Mouse (Mus musculus) forebrain, postnatal 0 days (tissue): ENCODE data around the gene Mdga1. TPM values are rescaled to one million over a fixed set of nuclear protein-coding genes. Genes with fewer than 3 reads are reported as not detected.
A peak's percentile ranks its signal among the peaks of the same experiment; 100 is the strongest.

Source experiments
- ATAC-seq: fragments of 200-750 bp; cut with Nextera tagmentation; 2 replicates; pipeline ENCODE4 v1.8.0; 2017; ENCODE audit warnings: mild to moderate bottlenecking, moderate library complexity
- DNase-seq: peaks from one replicate; pipeline ENCODE4 v3.0.0-alpha.2; 2015
- H3K27ac ChIP-seq: fragments of 300-500 bp; sonication (generic); 2 replicates; pipeline ENCODE4 v1.5.1; 2014; ENCODE audit warnings: low read depth, mild to moderate bottlenecking, antibody characterized with exemption, low read length, moderate library complexity, mixed read lengths
- H3K27me3 ChIP-seq: fragments of 300-500 bp; sonication (generic); 2 replicates; pipeline ENCODE4 v1.6.1; 2014; ENCODE audit warnings: mild to moderate bottlenecking, low read length, mixed read lengths; ENCODE audit not compliant: insufficient read depth
- H3K36me3 ChIP-seq: fragments of 300-500 bp; sonication (generic); 2 replicates; pipeline ENCODE4 v1.6.1; 2014; ENCODE audit warnings: mild to moderate bottlenecking, moderate library complexity; ENCODE audit not compliant: insufficient read depth
- H3K4me1 ChIP-seq: fragments of 300-500 bp; sonication (generic); 2 replicates; pipeline ENCODE4 v1.6.1; 2014; ENCODE audit warnings: antibody characterized with exemption; ENCODE audit not compliant: insufficient read depth
- H3K4me2 ChIP-seq: fragments of 300-500 bp; sonication (generic); 2 replicates; pipeline ENCODE4 v1.6.1; 2014; ENCODE audit warnings: low read depth, mild to moderate bottlenecking, moderate library complexity
- H3K4me3 ChIP-seq: fragments of 300-500 bp; sonication (generic); 2 replicates; pipeline ENCODE4 v1.5.1; 2014; ENCODE audit warnings: low read depth, low read length, mixed read lengths
- H3K9ac ChIP-seq: fragments of 300-500 bp; sonication (generic); 2 replicates; pipeline ENCODE4 v1.6.1; 2014; ENCODE audit warnings: mild to moderate bottlenecking
- H3K9me3 ChIP-seq: fragments of 300-500 bp; sonication (generic); 2 replicates; pipeline ENCODE4 v1.6.1; 2016; ENCODE audit warnings: low read length
- CTCF ChIP-seq: sonication (generic); IDR thresholded peaks from 2 replicates; pipeline ENCODE4 v1.5.1; 2016; ENCODE audit warnings: antibody characterized with exemption, control low read depth, low read depth
- WGBS: fragments of 180-500 bp; shearing (Covaris S2); extraction: QIAGEN DNeasy Blood & Tissue Kit; methylation state at CpG from one replicate; pipeline ENCODE4 v1.1.7; 2014; 5-methylcytosine and 5-hydroxymethylcytosine counted together
- polyA plus RNA-seq: library from polyadenylated mRNA; unstranded; fragments of >200 nt; fragmentation: Nextera tagmentation; extraction: Ambion mirVana; gene quantifications from 2 replicates; pipeline ENCODE4 v1.2.1, GENCODE M21; 2015
- total RNA-seq: library from RNA; depleted of rRNA; stranded (reverse); fragments of >200 nt; gene quantifications from 2 replicates; pipeline ENCODE4 v1.2.3, GENCODE M21; 2014

The Mdga1 gene
- total and polyA plus RNA-seq, 2 experiments from 2014 or later, result 10.9 to 45.7 TPM

DNA sequence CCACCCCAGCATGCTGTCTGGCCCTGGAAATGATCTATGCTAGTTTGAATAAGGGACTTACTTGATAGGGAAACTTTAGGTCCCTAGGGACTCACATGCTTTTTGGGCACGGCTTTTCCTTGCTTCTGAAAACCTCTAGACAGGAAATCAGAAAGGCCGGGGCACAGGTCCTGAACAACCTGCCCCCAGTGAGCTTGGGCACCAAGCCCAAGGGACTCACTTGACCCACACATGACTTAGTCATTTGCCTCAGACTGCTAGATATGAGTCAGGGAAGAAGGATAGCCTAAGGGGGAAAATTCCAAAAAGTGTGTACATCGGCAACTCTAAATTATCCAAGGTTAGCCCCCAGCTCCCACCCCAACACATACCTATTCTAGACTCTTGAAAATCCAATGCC, 24.1 kb upstream of the Mdga1 start:
- H3K27me3 ChIP-seq, result no peaks in the 10 kb centered on the region
- DNase-seq, result no peak
- H3K4me2 ChIP-seq, result no peak overlapping the region
- 78% methylated on average over 3 of the region's 3 CpGs for WGBS
- H3K4me3 ChIP-seq, result no peak overlapping the region
- H3K36me3 ChIP-seq, result no peaks in the 10 kb centered on the region
- no peak for TF ChIP-seq CTCF
- H3K9me3 ChIP-seq, result no peaks in the 10 kb centered on the region
- H3K9ac ChIP-seq, result no peak overlapping the region
- 0 out of 2 replicates have a peak overlapping the region, but pooled peaks have one; percentile 57 for H3K27ac ChIP-seq
- ATAC-seq, result no peak
- peaks cover 5% of the 10 kb centered on the region; the same call in 1 of the 2 replicates for H3K4me1 ChIP-seq

DNA sequence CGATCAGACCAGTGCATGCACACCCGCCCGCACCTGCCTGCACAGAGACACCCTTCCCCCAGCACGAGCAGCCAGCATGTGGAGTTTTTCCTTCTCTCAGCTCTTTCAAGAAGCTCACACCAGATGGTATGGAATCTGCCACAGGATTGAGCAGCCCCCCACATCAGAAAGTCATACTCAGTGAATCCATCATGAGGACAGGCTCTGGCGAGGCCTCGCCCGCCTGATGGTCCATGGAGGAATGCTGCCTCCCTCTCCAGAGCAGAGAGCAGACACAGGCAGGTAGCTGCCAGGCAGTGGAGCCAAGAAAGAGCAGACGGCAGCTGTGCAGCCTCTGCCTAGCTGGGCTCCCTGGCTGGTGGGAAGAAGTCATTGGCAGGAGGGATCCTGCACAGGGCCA, 23.6 kb upstream of the Mdga1 start:
- 0 out of 2 replicates have a peak overlapping the region, but pooled peaks have one; percentile 57 for H3K27ac ChIP-seq
- no peaks in the 10 kb centered on the region for H3K27me3 ChIP-seq
- ATAC-seq (peak; percentile 90), DNase-seq (peak; percentile 79)
- H3K9me3 ChIP-seq, result no peaks in the 10 kb centered on the region
- H3K9ac ChIP-seq, result no peak overlapping the region
- WGBS, result 53% methylated on average over 8 of the region's 8 CpGs
- no peaks in the 10 kb centered on the region for H3K36me3 ChIP-seq
- no peak overlapping the region for H3K4me3 ChIP-seq
- no peak overlapping the region for H3K4me2 ChIP-seq
- TF ChIP-seq CTCF, result no peak
- H3K4me1 ChIP-seq, result peaks cover 5% of the 10 kb centered on the region; the same call in 1 of the 2 replicates

DNA sequence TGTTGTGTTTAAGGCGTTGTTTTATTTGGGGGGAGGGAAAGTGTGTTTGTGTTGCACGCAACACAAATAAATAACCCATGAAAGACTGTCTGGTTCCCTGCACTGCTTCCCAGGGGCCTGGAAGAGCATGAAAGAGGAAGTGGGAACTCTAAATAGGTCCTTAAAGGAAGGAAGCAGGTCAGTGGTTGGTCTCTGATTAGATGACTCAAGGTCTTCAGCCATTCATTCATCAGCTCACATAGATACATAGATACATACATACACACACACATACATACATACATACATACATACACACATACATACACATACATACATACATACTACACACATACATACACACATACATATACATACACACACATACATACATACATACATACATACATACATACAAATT, 21.0 kb upstream of the Mdga1 start:
- WGBS, result 90% methylated on average over 2 of the region's 2 CpGs
- no peaks in the 10 kb centered on the region for H3K27me3 ChIP-seq
- no peak overlapping the region for H3K27ac ChIP-seq
- ATAC-seq (no peak), DNase-seq (no peak)
- no peaks in the 10 kb centered on the region for H3K36me3 ChIP-seq
- no peak overlapping the region for H3K4me3 ChIP-seq
- no peak overlapping the region for H3K9ac ChIP-seq
- H3K4me1 ChIP-seq, result no peaks in the 10 kb centered on the region
- H3K9me3 ChIP-seq, result no peaks in the 10 kb centered on the region
- H3K4me2 ChIP-seq, result no peak overlapping the region
- TF ChIP-seq CTCF, result no peak

GRCm38 (mm10) chr17:29990136-29990535, 20.2 kb upstream of the Mdga1 start:
- H3K9me3 ChIP-seq, result no peaks in the 10 kb centered on the region
- DNase-seq (no peak), ATAC-seq (no peak)
- WGBS, result 83% methylated on average over 3 of the region's 3 CpGs
- TF ChIP-seq CTCF, result no peak
- H3K36me3 ChIP-seq, result no peaks in the 10 kb centered on the region
- no peak overlapping the region for H3K4me2 ChIP-seq
- H3K27ac ChIP-seq, result no peak overlapping the region
- H3K9ac ChIP-seq, result no peak overlapping the region
- no peak overlapping the region for H3K4me3 ChIP-seq
- H3K27me3 ChIP-seq, result no peaks in the 10 kb centered on the region
- H3K4me1 ChIP-seq, result no peaks in the 10 kb centered on the region

- Histone ChIP-seq H3K27me3 (no peaks in the 10 kb centered on the region), H3K4me3 (no peak overlapping the region), H3K27ac (no peak overlapping the region), H3K36me3 (no peaks in the 10 kb centered on the region), H3K4me1 (0 out of 2 replicates have a peak, but pooled peaks cover 4% of the 10 kb centered on the region), H3K9ac (no peak overlapping the region), H3K9me3 (no peaks in the 10 kb centered on the region), H3K4me2 (no peak overlapping the region)
- TF ChIP-seq CTCF, result no peak
- DNase-seq (no peak), ATAC-seq (no peak)
- 87% methylated on average over 5 of the region's 5 CpGs for WGBS
Observed at GRCm38 (mm10) chr17:29989653-29990052, 19.8 kb upstream of the Mdga1 start.

GRCm38 (mm10) chr17:29988141-29988540, 18.3 kb upstream of the Mdga1 start:
- Histone ChIP-seq H3K4me1 (0 out of 2 replicates have a peak, but pooled peaks cover 5% of the 10 kb centered on the region), H3K4me3 (no peak overlapping the region), H3K27ac (no peak overlapping the region), H3K9me3 (no peaks in the 10 kb centered on the region), H3K9ac (no peak overlapping the region), H3K36me3 (no peaks in the 10 kb centered on the region), H3K4me2 (no peak overlapping the region), H3K27me3 (no peaks in the 10 kb centered on the region)
- TF ChIP-seq CTCF, result no peak
- ATAC-seq (no peak), DNase-seq (no peak)
- WGBS, result 80% methylated on average over 5 of the region's 5 CpGs

DNA sequence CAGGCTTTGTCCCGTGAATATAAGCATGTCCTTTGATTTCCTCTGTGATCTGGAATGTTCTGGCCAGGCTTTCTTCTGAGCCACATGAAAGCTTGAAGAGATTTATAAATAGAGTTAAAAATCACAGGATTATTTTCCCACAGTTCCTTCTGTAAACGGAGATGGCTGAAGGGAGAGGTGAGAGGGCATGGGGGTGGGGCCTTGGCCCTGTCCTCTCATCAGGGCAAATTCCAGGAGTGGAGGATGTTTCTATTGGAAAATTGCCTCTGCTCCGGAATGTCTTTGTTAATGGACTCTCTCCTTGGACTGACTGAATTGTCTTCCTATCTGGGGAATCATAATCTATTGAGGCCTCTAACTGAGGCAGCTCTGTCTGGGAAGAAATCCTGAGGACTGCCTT, 15.6 kb upstream of the Mdga1 start:
- Histone ChIP-seq H3K27me3 (no peaks in the 10 kb centered on the region), H3K9ac (no peak overlapping the region), H3K4me3 (no peak overlapping the region), H3K27ac (no peak overlapping the region), H3K4me2 (no peak overlapping the region), H3K36me3 (no peaks in the 10 kb centered on the region), H3K4me1 (0 out of 2 replicates have a peak, but pooled peaks cover 5% of the 10 kb centered on the region), H3K9me3 (no peaks in the 10 kb centered on the region)
- 38% methylated on average over 3 of the region's 3 CpGs for WGBS
- ATAC-seq (no peak), DNase-seq (no peak)
- TF ChIP-seq CTCF, result no peak
